Mouse (Mus musculus): ENCODE measurements around the gene Tgm2. TPM values are rescaled to one million over a fixed set of nuclear protein-coding genes. Genes with fewer than 3 reads are reported as not detected.

Gene Tgm2
- polyA plus RNA-seq (2014; fragmentation: Illumina TruSeq; extraction: RNeasy Lipid Tissue Mini Kit (QIAGEN cat#74804); ENCODE audit: low read depth, low replicate concordance), result 5.1 TPM

DNA sequence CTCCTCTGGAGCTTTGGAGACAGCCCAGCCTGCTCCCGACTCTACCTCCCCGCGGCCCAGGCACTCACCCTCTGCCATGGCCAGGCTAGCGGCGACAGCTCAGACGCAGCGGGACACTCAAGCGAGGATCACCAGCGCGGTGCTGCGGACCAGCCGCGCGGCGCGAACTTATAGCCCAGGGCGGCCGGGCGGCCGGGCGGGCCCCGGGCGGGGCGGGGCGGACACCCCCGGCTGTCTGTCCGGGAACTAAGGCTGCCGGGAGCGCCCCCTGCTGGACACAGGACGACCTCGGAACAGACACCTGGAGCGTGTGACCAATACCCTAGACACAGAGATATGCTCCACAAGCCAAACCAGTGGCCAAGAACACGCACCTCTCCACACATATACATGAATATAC lies at the start of gene Tgm2:
Tgm2 (minus strand) TSS at position 214 of the 400 bp plus-strand sequence.

Other genes with a start within 250 kb of the Tgm2 start
- not detected for gene Vstm2l, start 231.8 kb downstream of the Tgm2 start, polyA plus RNA-seq (2014; fragmentation: Illumina TruSeq; extraction: RNeasy Lipid Tissue Mini Kit (QIAGEN cat#74804); ENCODE audit: low read depth, low replicate concordance)
- 12.2 TPM for gene Tti1, start 118.0 kb downstream of the Tgm2 start, polyA plus RNA-seq (2014; fragmentation: Illumina TruSeq; extraction: RNeasy Lipid Tissue Mini Kit (QIAGEN cat#74804); ENCODE audit: low read depth, low replicate concordance)
- gene Rprd1b, start 117.9 kb downstream of the Tgm2 start, polyA plus RNA-seq (2014; fragmentation: Illumina TruSeq; extraction: RNeasy Lipid Tissue Mini Kit (QIAGEN cat#74804); ENCODE audit: low read depth, low replicate concordance), result 12.9 TPM
- gene D630003M21Rik, start 82.8 kb upstream of the Tgm2 start, polyA plus RNA-seq (2014; fragmentation: Illumina TruSeq; extraction: RNeasy Lipid Tissue Mini Kit (QIAGEN cat#74804); ENCODE audit: low read depth, low replicate concordance), result not detected
- not detected for gene Bpi, start 111.7 kb upstream of the Tgm2 start, polyA plus RNA-seq (2014; fragmentation: Illumina TruSeq; extraction: RNeasy Lipid Tissue Mini Kit (QIAGEN cat#74804); ENCODE audit: low read depth, low replicate concordance)
- gene Lbp, start 160.1 kb upstream of the Tgm2 start, polyA plus RNA-seq (2014; fragmentation: Illumina TruSeq; extraction: RNeasy Lipid Tissue Mini Kit (QIAGEN cat#74804); ENCODE audit: low read depth, low replicate concordance), result 3.1 TPM
- 31.2 TPM for gene Snhg11, start 229.2 kb upstream of the Tgm2 start, polyA plus RNA-seq (2014; fragmentation: Illumina TruSeq; extraction: RNeasy Lipid Tissue Mini Kit (QIAGEN cat#74804); ENCODE audit: low read depth, low replicate concordance)